Mouse (Mus musculus) neural tube, embryonic 15.5 days (tissue): ENCODE data around the gene Dio3. TPM values are rescaled to one million over a fixed set of nuclear protein-coding genes. Genes with fewer than 3 reads are reported as not detected.

Source experiments
- microRNA-seq: library from miRNA; unstranded; fragments of <30 nt; microRNA quantifications from one replicate; pipeline ENCODE4, GENCODE M21; 2017
- polyA plus RNA-seq: library from polyadenylated mRNA; unstranded; fragments of >200 nt; fragmentation: Nextera tagmentation; extraction: Ambion mirVana; gene quantifications from 2 replicates; pipeline ENCODE4 v1.2.1, GENCODE M21; 2015

Dio3 gene
- polyA plus RNA-seq, 1 experiment from 2014 or later = 0.45 TPM

Small RNA genes lying within 50 kb of the gene (microRNA-seq; reads per million reads assigned to microRNA genes)
- gene Mir1247 = 7.6 reads per million, percentile 22 among the genes with 10 or more reads in this experiment

Other genes with a start within 250 kb of the Dio3 start
- 149 and 152 TPM in 2 replicates for gene Ppp2r5c, start 168.1 kb downstream of the Dio3 start, polyA plus RNA-seq